Mouse (Mus musculus) cerebellum, adult 11 months (tissue): ENCODE measurements around the gene Rpl3.
A peak's percentile ranks its signal among the peaks of the same experiment; 100 is the strongest.

Experiments
- DNase-seq: peaks from one replicate; pipeline ENCODE4 v3.0.0; 2022

Gene Rpl3

GRCm38 (mm10) chr15:80114414-80114813 lies 22.7 kb upstream of the Rpl3 start:
- DNase-seq: no peak

GRCm38 (mm10) chr15:80112499-80112898 lies 20.8 kb upstream of the Rpl3 start:
- DNase-seq: no peak

GRCm38 (mm10) chr15:80111436-80111835 lies 19.8 kb upstream of the Rpl3 start:
- no peak for DNase-seq

DNA sequence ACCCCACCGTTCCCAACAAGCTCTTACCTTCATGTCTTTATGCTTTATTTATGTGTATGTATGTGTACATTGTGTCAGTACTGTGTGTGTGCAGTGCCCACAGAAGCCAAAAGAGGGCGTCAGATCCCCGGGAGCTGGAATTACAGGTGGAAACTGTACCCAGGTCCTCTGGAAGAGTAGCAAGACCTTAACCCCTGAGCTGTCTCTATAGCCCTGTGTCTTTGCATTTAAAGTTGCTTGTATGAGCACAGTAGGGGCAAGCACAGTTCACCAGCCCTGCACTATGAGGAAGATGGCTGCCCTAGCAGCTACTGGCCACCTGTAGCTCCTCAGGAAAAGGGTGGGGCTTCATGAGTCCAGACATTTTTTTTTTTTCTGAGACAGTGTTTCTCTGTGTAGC lies 15.9 kb upstream of the Rpl3 start:
- no peak for DNase-seq

DNA sequence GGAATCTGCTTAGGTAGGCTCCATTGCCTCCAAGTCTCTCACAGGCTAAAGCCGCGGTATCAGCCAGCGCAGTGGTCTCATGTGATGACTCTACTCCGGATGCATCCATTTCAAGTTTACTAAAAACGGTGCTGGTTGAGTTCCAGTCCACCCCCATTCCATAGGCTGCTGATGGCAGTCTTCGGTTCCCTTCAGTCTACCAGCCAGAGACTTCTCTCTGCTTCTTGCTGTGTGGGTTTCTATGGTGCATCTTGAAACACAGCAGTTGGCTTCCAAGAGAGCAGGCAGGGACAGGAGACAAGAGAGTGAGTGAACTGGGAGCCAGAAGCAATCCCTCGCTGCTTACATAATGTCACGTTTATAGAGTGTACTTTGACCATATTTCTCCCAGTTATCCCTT lies 15.5 kb upstream of the Rpl3 start:
- no peak for DNase-seq

GRCm38 (mm10) chr15:80105490-80106410 lies 14.1 kb upstream of the Rpl3 start:
- DNase-seq: no peak

- no peak for DNase-seq
Observed at GRCm38 (mm10) chr15:80102495-80102894, 10.8 kb upstream of the Rpl3 start.

- peak; percentile 51 for DNase-seq
Observed at GRCm38 (mm10) chr15:80101503-80101902, 9.8 kb upstream of the Rpl3 start.

- peak; percentile 64 for DNase-seq
Observed at GRCm38 (mm10) chr15:80100871-80101270, 9.2 kb upstream of the Rpl3 start.

GRCm38 (mm10) chr15:80100196-80100595 lies 8.5 kb upstream of the Rpl3 start:
- no peak for DNase-seq

- no peak for DNase-seq
Observed at GRCm38 (mm10) chr15:80099477-80099876, 7.8 kb upstream of the Rpl3 start.

DNA sequence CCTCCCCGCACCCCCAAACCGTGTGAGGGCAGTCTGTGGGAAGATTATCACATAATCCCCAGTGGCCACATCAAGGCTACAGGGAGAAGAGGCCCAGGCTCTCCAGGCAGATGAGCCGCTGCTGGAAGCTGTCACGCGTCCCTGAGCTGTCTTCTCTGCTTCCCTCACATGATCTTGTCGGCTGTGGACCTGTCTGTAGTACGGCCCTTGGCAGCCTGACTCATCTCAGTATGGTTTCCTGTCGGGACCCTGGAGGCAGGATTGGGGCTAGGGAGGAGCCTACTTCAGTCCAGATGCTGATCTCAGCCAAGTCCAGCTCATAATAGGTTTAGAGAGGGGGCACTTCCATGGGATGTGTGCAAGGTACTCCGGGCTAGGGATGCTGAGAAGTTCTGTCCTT lies 7.1 kb upstream of the Rpl3 start:
- no peak for DNase-seq

GRCm38 (mm10) chr15:80097999-80098461 lies 6.4 kb upstream of the Rpl3 start:
- no peak for DNase-seq

DNA sequence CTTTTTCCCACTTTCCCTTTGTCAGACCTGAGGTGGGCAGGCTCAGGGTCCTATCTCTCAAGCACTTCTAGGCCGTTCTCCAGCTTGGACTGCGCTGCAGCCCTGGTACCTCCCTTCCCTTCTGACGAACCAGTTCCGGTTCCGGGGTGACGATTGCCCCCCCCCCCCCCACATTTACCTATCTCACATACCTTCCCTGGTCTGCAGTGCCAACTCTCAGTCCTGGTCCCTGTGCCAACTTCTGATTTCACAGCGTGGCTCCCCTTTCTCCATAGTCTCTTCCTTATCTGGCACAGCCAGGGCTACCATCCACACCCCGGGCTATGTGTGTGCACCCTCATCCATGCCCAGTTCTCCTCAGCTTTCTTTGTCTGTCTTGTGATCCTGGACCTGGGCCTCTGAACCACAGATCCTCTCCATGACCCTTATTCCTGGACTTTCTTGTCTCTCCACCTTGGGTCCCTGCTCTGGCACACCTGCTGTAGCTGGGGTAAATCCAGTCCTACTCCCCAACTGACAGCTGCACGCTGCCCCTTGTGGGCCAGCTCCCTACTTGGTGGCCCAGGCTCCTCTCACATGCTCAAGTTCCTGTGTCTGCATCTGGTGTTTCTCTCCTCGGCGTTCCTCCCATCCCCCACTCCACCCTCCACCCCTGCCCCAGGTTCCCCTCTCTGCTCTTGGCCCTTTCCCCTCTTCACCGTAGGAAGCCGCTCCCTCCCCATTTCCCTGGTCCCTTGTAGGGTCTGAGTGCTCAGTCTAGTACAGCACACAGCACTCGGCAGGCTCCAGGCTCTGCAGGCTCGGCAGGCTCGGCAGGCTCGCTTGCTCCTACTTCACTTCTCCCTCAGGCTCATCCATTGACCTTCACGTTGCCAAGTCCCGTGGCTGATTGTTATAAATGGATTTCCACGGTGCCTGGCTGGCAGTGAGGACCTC lies 5.5 kb upstream of the Rpl3 start:
- DNase-seq: no peak

- no peak for DNase-seq
Observed at GRCm38 (mm10) chr15:80096406-80096805, 4.7 kb upstream of the Rpl3 start.

DNA sequence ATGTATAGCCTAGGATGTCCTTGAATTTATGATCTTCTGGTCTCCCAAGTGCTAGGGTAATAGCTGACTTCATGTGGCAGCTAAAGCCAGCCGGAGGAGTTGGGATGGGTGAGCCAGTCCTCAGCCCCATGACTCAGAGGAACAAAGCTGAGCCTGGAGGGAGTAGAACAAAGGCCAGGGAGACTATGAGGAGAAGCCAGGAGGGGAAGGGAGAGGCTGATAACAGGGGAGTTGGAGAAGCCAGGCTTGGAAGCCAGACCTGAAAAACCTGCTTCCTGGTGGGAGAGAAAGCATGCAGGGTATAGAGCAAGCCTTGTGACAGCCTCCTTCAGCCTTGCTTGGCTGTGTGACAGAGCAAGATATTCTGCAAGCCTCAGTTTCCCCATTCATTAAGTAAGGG lies 3.9 kb upstream of the Rpl3 start:
- no peak for DNase-seq

DNA sequence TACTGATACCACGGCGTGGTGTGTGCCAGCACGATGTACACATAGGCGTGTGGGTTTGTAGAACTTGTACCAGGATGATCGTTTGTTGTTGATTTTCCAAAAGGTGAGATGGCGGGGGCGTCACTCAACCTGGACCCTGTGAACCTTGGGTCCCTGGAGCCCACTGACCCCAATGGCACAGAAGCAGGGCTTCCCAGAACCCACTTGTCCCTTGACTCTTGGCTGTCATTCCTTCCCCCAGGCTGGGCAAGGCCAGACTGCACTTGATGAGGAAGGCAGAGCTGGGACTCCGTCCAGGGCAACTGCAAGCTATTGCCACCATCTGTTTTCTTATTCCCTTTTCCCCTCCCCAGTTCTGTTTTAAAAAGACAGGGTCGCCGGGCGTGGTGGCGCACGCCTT lies 2.5 kb upstream of the Rpl3 start:
- DNase-seq: peak; percentile 85

GRCm38 (mm10) chr15:80092599-80092998 lies 931 bp upstream of the Rpl3 start:
- DNase-seq: peak; percentile 80

- DNase-seq: peak; percentile 63
Observed at GRCm38 (mm10) chr15:80092041-80092441, 373 bp upstream of the Rpl3 start.

GRCm38 (mm10) chr15:80090741-80091120 lies 937 bp downstream of the Rpl3 start:
- no peak for DNase-seq

- DNase-seq: no peak
Observed at GRCm38 (mm10) chr15:80090155-80090554, 1.5 kb downstream of the Rpl3 start.

GRCm38 (mm10) chr15:80088637-80089036 lies 3.0 kb downstream of the Rpl3 start:
- peak; percentile 91 for DNase-seq

- DNase-seq: no peak
Observed at GRCm38 (mm10) chr15:80087406-80088012, 4.2 kb downstream of the Rpl3 start.
